Mouse (Mus musculus): ENCODE data around the gene Tmed10. TPM values are rescaled to one million over a fixed set of nuclear protein-coding genes. Genes with fewer than 3 reads are reported as not detected.

The Tmed10 gene
- polyA plus RNA-seq, 1 experiment from 2014 or later: 383 TPM

GRCm38 (mm10) chr12:85291541-85291940 lies 83.1 kb downstream of the Tmed10 start:
- H3K9me3 ChIP-seq (replicated peaks; ENCODE audit: control insufficient read depth, low read length): peaks cover 8% of the 10 kb centered on the region; the same call in 1 of the 2 replicates
- no peaks in the 10 kb centered on the region for H3K27me3 ChIP-seq (ENCODE audit: control insufficient read depth, insufficient read depth, low read length)
- H3K27ac ChIP-seq (ENCODE audit: low read length): no peak overlapping the region
- H3K4me3 ChIP-seq (replicated peaks; ENCODE audit: low read length): no peak overlapping the region
- no peak overlapping the region for H3K4me2 ChIP-seq (ENCODE audit: low read depth, low read length)
- H3K4me1 ChIP-seq (ENCODE audit: control insufficient read depth, insufficient read depth, low read length): peaks cover 11% of the 10 kb centered on the region; the same call in 1 of the 2 replicates
- H3K9ac ChIP-seq (ENCODE audit: low read length): no peak overlapping the region
- no peaks in the 10 kb centered on the region for H3K36me3 ChIP-seq (ENCODE audit: control insufficient read depth, insufficient read depth, low read length)
- ATAC-seq (ENCODE audit: insufficient read depth, low FRiP score): no peak

DNA sequence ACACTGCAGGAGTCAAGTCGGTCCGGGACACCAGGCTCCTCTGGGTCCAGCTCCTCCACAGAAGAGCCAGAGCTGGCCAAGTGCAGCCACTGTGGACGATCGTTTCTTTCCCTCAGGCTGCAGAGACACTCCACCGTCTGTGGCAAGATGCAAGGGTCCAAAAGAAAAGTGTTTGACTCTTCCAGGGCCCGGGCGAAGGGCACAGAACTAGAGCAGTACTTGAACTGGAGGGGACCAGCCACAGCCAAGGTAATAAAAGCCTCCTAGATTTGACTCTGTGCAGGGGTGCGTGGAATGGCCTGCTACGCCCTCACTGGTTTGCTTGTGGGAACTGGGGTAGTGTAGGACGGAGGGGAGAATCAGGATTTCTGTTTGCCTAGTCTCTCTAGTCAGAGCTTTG lies 84.0 kb downstream of the Tmed10 start:
- WGBS: 77% methylated on average over 10 of the region's 10 CpGs
- no peaks in the 10 kb centered on the region for H3K27me3 ChIP-seq (ENCODE audit: control insufficient read depth, insufficient read depth, low read length)
- H3K36me3 ChIP-seq (ENCODE audit: control insufficient read depth, insufficient read depth, low read length): no peaks in the 10 kb centered on the region
- H3K27ac ChIP-seq (ENCODE audit: low read length): 0 out of 2 replicates have a peak overlapping the region, but pooled peaks have one; percentile 55
- H3K9ac ChIP-seq (ENCODE audit: low read length): peak overlapping the region; percentile 16; the same call in 1 of the 2 replicates
- peaks cover 11% of the 10 kb centered on the region; the same call in 1 of the 2 replicates for H3K4me1 ChIP-seq (ENCODE audit: control insufficient read depth, insufficient read depth, low read length)
- no peak for ATAC-seq (ENCODE audit: insufficient read depth, low FRiP score)
- H3K4me2 ChIP-seq (ENCODE audit: low read depth, low read length): peak overlapping the region; percentile 72
- H3K9me3 ChIP-seq (replicated peaks; ENCODE audit: control insufficient read depth, low read length): peaks cover 8% of the 10 kb centered on the region; the same call in 1 of the 2 replicates
- no peak overlapping the region for H3K4me3 ChIP-seq (replicated peaks; ENCODE audit: low read length)

Other genes with a start within 250 kb of the Tmed10 start
- 1.3 and 1.8 TPM in 2 replicates for gene Rps6kl1, start 223.6 kb downstream of the Tmed10 start, polyA plus RNA-seq (2015; fragmentation: Nextera tagmentation; extraction: Ambion mirVana)
- gene Pgf, start 197.1 kb downstream of the Tmed10 start, polyA plus RNA-seq (2015; fragmentation: Nextera tagmentation; extraction: Ambion mirVana): 14.9 and 16.3 TPM in 2 replicates
- 72.9 and 82.5 TPM in 2 replicates for gene Eif2b2, start 155.4 kb downstream of the Tmed10 start, polyA plus RNA-seq (2015; fragmentation: Nextera tagmentation; extraction: Ambion mirVana)
- gene Mlh3, start 104.2 kb downstream of the Tmed10 start, polyA plus RNA-seq (2015; fragmentation: Nextera tagmentation; extraction: Ambion mirVana): 6.6 and 8.4 TPM in 2 replicates
- gene Acyp1, start 86.4 kb downstream of the Tmed10 start, polyA plus RNA-seq (2015; fragmentation: Nextera tagmentation; extraction: Ambion mirVana): 39.5 and 50.6 TPM in 2 replicates
- 2.0 and 2.1 TPM in 2 replicates for gene Zc2hc1c, start 86.3 kb downstream of the Tmed10 start, polyA plus RNA-seq (2015; fragmentation: Nextera tagmentation; extraction: Ambion mirVana)
- 16.8 and 17.1 TPM in 2 replicates for gene Nek9, start 35.5 kb downstream of the Tmed10 start, polyA plus RNA-seq (2015; fragmentation: Nextera tagmentation; extraction: Ambion mirVana)
- gene Fos, start 99.0 kb upstream of the Tmed10 start, polyA plus RNA-seq (2015; fragmentation: Nextera tagmentation; extraction: Ambion mirVana): 16.1 and 21.1 TPM in 2 replicates
- gene Jdp2, start 224.2 kb upstream of the Tmed10 start, polyA plus RNA-seq (2015; fragmentation: Nextera tagmentation; extraction: Ambion mirVana): 0.29 and 0.80 TPM in 2 replicates

All from stomach, embryonic 16.5 days (tissue).